Mouse (Mus musculus): ENCODE results near the gene Mrpl19. TPM values are rescaled to one million over a fixed set of nuclear protein-coding genes. Genes with fewer than 3 reads are reported as not detected.

The Mrpl19 gene
- polyA plus RNA-seq, 1 experiment = 16.6 TPM

- H3K4me1 ChIP-seq (ENCODE audit: control insufficient read depth, insufficient read depth, low read length) = no peaks in the 10 kb centered on the region
- H3K4me3 ChIP-seq (ENCODE audit: insufficient read depth, low read length) = no peak overlapping the region
- TF ChIP-seq CTCF (IDR thresholded peaks at IDR 0.05; ENCODE audit: extremely low read depth, insufficient read depth, low read length) (no peak), POLR2A (IDR thresholded peaks at IDR 0.05; ENCODE audit: extremely low read depth, insufficient read depth, low read length) (no peak)
- no peak overlapping the region for H3K27ac ChIP-seq (ENCODE audit: insufficient read depth, low read length)
Observed at GRCm38 (mm10) chr6:81944432-81944831, 21.3 kb downstream of the Mrpl19 start.

- no peak overlapping the region for H3K27ac ChIP-seq (ENCODE audit: insufficient read depth, low read length)
- H3K4me1 ChIP-seq (ENCODE audit: control insufficient read depth, insufficient read depth, low read length) = no peaks in the 10 kb centered on the region
- TF ChIP-seq CTCF (IDR thresholded peaks at IDR 0.05; ENCODE audit: extremely low read depth, insufficient read depth, low read length) (no peak), POLR2A (IDR thresholded peaks at IDR 0.05; ENCODE audit: extremely low read depth, insufficient read depth, low read length) (no peak)
- H3K4me3 ChIP-seq (ENCODE audit: insufficient read depth, low read length) = no peak overlapping the region
Observed at GRCm38 (mm10) chr6:81943281-81943680, 22.5 kb downstream of the Mrpl19 start.

GRCm38 (mm10) chr6:81941718-81942117 lies 24.0 kb downstream of the Mrpl19 start:
- H3K27ac ChIP-seq (ENCODE audit: insufficient read depth, low read length) = no peak overlapping the region
- no peak overlapping the region for H3K4me3 ChIP-seq (ENCODE audit: insufficient read depth, low read length)
- no peak for TF ChIP-seq CTCF (IDR thresholded peaks at IDR 0.05; ENCODE audit: extremely low read depth, insufficient read depth, low read length)
- no peak for TF ChIP-seq POLR2A (IDR thresholded peaks at IDR 0.05; ENCODE audit: extremely low read depth, insufficient read depth, low read length)

GRCm38 (mm10) chr6:81933281-81933680 lies 32.5 kb downstream of the Mrpl19 start:
- H3K4me3 ChIP-seq (ENCODE audit: insufficient read depth, low read length) = no peak overlapping the region
- TF ChIP-seq POLR2A (IDR thresholded peaks at IDR 0.05; ENCODE audit: extremely low read depth, insufficient read depth, low read length) (no peak), CTCF (IDR thresholded peaks at IDR 0.05; ENCODE audit: extremely low read depth, insufficient read depth, low read length) (no peak)
- H3K4me1 ChIP-seq (ENCODE audit: control insufficient read depth, insufficient read depth, low read length) = no peaks in the 10 kb centered on the region
- no peak overlapping the region for H3K27ac ChIP-seq (ENCODE audit: insufficient read depth, low read length)

More at GRCm38 (mm10) chr6:81941718-81942117, 24.0 kb downstream of the Mrpl19 start:
- no peaks in the 10 kb centered on the region for H3K4me1 ChIP-seq (ENCODE audit: control insufficient read depth, insufficient read depth, low read length)

GRCm38 (mm10) chr6:81929402-81929801 lies 36.4 kb downstream of the Mrpl19 start:
- no peak overlapping the region for H3K27ac ChIP-seq (ENCODE audit: insufficient read depth, low read length)
- no peak for TF ChIP-seq CTCF (IDR thresholded peaks at IDR 0.05; ENCODE audit: extremely low read depth, insufficient read depth, low read length)
- no peak for TF ChIP-seq POLR2A (IDR thresholded peaks at IDR 0.05; ENCODE audit: extremely low read depth, insufficient read depth, low read length)
- H3K4me3 ChIP-seq (ENCODE audit: insufficient read depth, low read length) = no peak overlapping the region
- H3K4me1 ChIP-seq (ENCODE audit: control insufficient read depth, insufficient read depth, low read length) = peaks cover 1% of the 10 kb centered on the region; the same call in 1 of the 2 replicates

GRCm38 (mm10) chr6:81924304-81924703 lies 41.5 kb downstream of the Mrpl19 start:
- H3K4me3 ChIP-seq (ENCODE audit: insufficient read depth, low read length) = peak overlapping the region; percentile 50; the same call in 1 of the 2 replicates
- H3K27ac ChIP-seq (ENCODE audit: insufficient read depth, low read length) = no peak overlapping the region
- TF ChIP-seq POLR2A (IDR thresholded peaks at IDR 0.05; ENCODE audit: extremely low read depth, insufficient read depth, low read length) (no peak), CTCF (IDR thresholded peaks at IDR 0.05; ENCODE audit: extremely low read depth, insufficient read depth, low read length) (no peak)
- H3K4me1 ChIP-seq (ENCODE audit: control insufficient read depth, insufficient read depth, low read length) = peaks cover 4% of the 10 kb centered on the region

- Histone ChIP-seq H3K4me3 (ENCODE audit: insufficient read depth, low read length) (peak within 1 kb of the TSS; percentile 50), H3K27ac (ENCODE audit: insufficient read depth, low read length) (no peak within 1 kb of the TSS), H3K4me1 (ENCODE audit: control insufficient read depth, insufficient read depth, low read length) (peaks cover 4% of the 10 kb centered on the region)
- no peak for TF ChIP-seq CTCF (IDR thresholded peaks at IDR 0.05; ENCODE audit: extremely low read depth, insufficient read depth, low read length)
- TF ChIP-seq POLR2A (IDR thresholded peaks at IDR 0.05; ENCODE audit: extremely low read depth, insufficient read depth, low read length) = peak; percentile 82
Observed at GRCm38 (mm10) chr6:81923523-81924142, 42.1 kb downstream of the Mrpl19 start, which contains the start of gene Gcfc2. Gene Gcfc2, plus strand, starts transcription at chr6:81923669.

- TF ChIP-seq CTCF (IDR thresholded peaks at IDR 0.05; ENCODE audit: extremely low read depth, insufficient read depth, low read length) = no peak
- TF ChIP-seq POLR2A (IDR thresholded peaks at IDR 0.05; ENCODE audit: extremely low read depth, insufficient read depth, low read length) = no peak
- Histone ChIP-seq H3K4me3 (ENCODE audit: insufficient read depth, low read length) (no peak overlapping the region), H3K27ac (ENCODE audit: insufficient read depth, low read length) (0 out of 2 replicates have a peak overlapping the region, but pooled peaks have one; percentile 43), H3K4me1 (ENCODE audit: control insufficient read depth, insufficient read depth, low read length) (no peaks in the 10 kb centered on the region)
Observed at GRCm38 (mm10) chr6:81912177-81912576, 53.6 kb downstream of the Mrpl19 start.

GRCm38 (mm10) chr6:81911713-81912112 lies 54.0 kb downstream of the Mrpl19 start:
- TF ChIP-seq POLR2A (IDR thresholded peaks at IDR 0.05; ENCODE audit: extremely low read depth, insufficient read depth, low read length) = no peak
- TF ChIP-seq CTCF (IDR thresholded peaks at IDR 0.05; ENCODE audit: extremely low read depth, insufficient read depth, low read length) = no peak
- 0 out of 2 replicates have a peak overlapping the region, but pooled peaks have one; percentile 43 for H3K27ac ChIP-seq (ENCODE audit: insufficient read depth, low read length)
- no peak overlapping the region for H3K4me3 ChIP-seq (ENCODE audit: insufficient read depth, low read length)
- no peaks in the 10 kb centered on the region for H3K4me1 ChIP-seq (ENCODE audit: control insufficient read depth, insufficient read depth, low read length)

GRCm38 (mm10) chr6:81911244-81911643 lies 54.5 kb downstream of the Mrpl19 start:
- H3K27ac ChIP-seq (ENCODE audit: insufficient read depth, low read length) = no peak overlapping the region
- H3K4me1 ChIP-seq (ENCODE audit: control insufficient read depth, insufficient read depth, low read length) = no peaks in the 10 kb centered on the region
- TF ChIP-seq CTCF (IDR thresholded peaks at IDR 0.05; ENCODE audit: extremely low read depth, insufficient read depth, low read length) (no peak), POLR2A (IDR thresholded peaks at IDR 0.05; ENCODE audit: extremely low read depth, insufficient read depth, low read length) (no peak)
- no peak overlapping the region for H3K4me3 ChIP-seq (ENCODE audit: insufficient read depth, low read length)

Measured in cortical plate, adult 2 months (tissue).